Mouse (Mus musculus) thymus, adult 2 months (tissue): ENCODE data around the gene Setd5.

Source experiments
- CTCF ChIP-seq: fragments of 200-500 bp; IDR thresholded peaks from 2 replicates; pipeline ENCODE4 v1.5.1; 2012; ENCODE audit warnings: mild to moderate bottlenecking, control low read depth, low read length, moderate library complexity, borderline replicate concordance; ENCODE audit not compliant: control insufficient read depth, poor library complexity, insufficient read depth; ENCODE audit errors: extremely low read depth
- POLR2A ChIP-seq: fragments of 200-500 bp; IDR thresholded peaks from 2 replicates; pipeline ENCODE4 v1.6.1; 2012; ENCODE audit warnings: mild to moderate bottlenecking, low read length, control low read depth, moderate library complexity; ENCODE audit not compliant: control insufficient read depth, poor library complexity, insufficient read depth; ENCODE audit errors: extremely low read depth

DNA sequence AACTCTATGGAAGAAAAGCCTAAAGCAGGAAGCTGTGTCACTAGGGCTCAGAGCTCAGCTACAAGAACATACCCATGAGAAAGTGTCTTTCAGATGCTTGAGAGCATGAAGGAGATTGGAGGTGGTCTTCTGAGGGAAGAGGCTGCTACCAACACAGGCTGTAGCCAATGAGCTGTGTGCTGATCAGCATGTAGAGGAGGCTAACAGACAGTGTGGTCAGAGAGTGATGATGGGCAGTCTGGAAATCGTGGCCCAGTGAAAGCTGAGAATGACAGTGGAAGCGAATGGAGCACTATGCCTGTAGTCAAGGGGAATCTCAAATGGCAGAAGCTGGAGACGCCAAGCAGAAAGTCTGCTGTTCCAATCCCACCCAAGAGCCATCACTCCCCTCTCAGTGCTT, 48.2 kb upstream of the Setd5 start:
- TF ChIP-seq POLR2A (no peak), CTCF (no peak)
